In the genomic region with DNA sequence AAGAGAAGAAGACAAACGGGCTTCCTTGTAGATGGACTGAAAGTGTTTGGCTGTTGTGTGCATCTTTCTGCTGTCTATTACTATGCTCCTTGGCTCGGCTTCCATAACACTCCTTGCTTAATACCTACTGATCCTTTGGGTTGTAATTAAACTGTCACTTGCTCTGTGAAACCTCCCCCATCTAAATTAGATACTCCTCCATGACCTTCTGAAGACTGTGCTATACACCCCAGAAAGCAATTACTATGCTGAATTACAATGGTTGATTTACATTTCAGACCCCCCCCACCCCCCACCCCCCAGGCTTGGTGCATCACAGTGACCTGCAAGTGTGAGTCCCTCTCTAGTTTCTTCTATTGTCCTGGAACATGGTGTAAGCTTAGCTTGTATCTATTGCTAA, we compare ENCODE assay signal across 24 mouse cellular contexts.
DNase-seq lines count a peak whose midpoint lies in the region; ATAC-seq lines count a peak whose summit lies in the region.
"Had no signal": no experiment of that assay in that cellular context is flagged by ENCODE, and none has a peak within 500 bp of the region (broad histone marks: within the 10 kb centered on the region; RNA-seq: fewer than 3 reads in every experiment).

No protein-coding gene starts in this region.

- H3K9me3 ChIP-seq in forebrain, embryonic 11.5 days (ENCODE audit: control insufficient read depth, low read length) = no peaks in the 10 kb centered on the region
- H3K9me3 ChIP-seq in forebrain, embryonic 10.5 days = peaks cover 2% of the 10 kb centered on the region; the same call in 1 of the 2 replicates
- H3K9me3 ChIP-seq in kidney, embryonic 15.5 days (replicated peaks) = no peaks in the 10 kb centered on the region
- H3K9me3 ChIP-seq in neural tube, embryonic 12.5 days = no peaks in the 10 kb centered on the region
- H3K9me3 ChIP-seq in neural tube, embryonic 15.5 days (replicated peaks) = no peaks in the 10 kb centered on the region
- H3K9me3 ChIP-seq: embryonic facial prominence, embryonic 15.5 days; heart, embryonic 13.5 days had no signal

- H3K4me1 ChIP-seq in forebrain, embryonic 11.5 days (replicated peaks; ENCODE audit: control insufficient read depth, insufficient read depth, low read length) = no peaks in the 10 kb centered on the region
- peaks cover 18% of the 10 kb centered on the region for H3K4me1 ChIP-seq in forebrain, embryonic 10.5 days
- H3K4me1 ChIP-seq in kidney, embryonic 15.5 days = no peaks in the 10 kb centered on the region; the same call in 1 of the 2 replicates
- no peaks in the 10 kb centered on the region for H3K4me1 ChIP-seq in neural tube, embryonic 12.5 days
- H3K4me1 ChIP-seq in neural tube, embryonic 15.5 days = no peaks in the 10 kb centered on the region
- H3K4me1 ChIP-seq: embryonic facial prominence, embryonic 15.5 days; heart, embryonic 13.5 days; hindbrain, embryonic 12.5 days had no signal

- no peak for DNase-seq in forebrain, embryonic 11.5 days (ENCODE audit: low spot score)
- no peak for DNase-seq in forebrain, embryonic 10.5 days (ENCODE audit: extremely low spot score, low spot score)
- no peak for DNase-seq in kidney, postnatal 25 days
- no peak for DNase-seq in gastrocnemius, adult 8-10 months (ENCODE audit: low spot score in 2 of 2)
- DNase-seq: adrenal gland, adult 8-10 months; adrenal gland, postnatal 36 days; B cell, adult 2 months; cerebellum, adult 11 months; cerebellum, adult 8-10 months; cerebellum, postnatal 14 days; embryo, embryonic 11 days; gastrocnemius, adult 2 months; gastrocnemius, postnatal 36 days; heart, adult 11 months; heart, postnatal 4 days had no signal

- H3K27me3 ChIP-seq in forebrain, embryonic 11.5 days (ENCODE audit: control insufficient read depth, insufficient read depth, low read length) = no peaks in the 10 kb centered on the region
- no peaks in the 10 kb centered on the region for H3K27me3 ChIP-seq in forebrain, embryonic 10.5 days (ENCODE audit: poor library complexity, severe bottlenecking)
- no peaks in the 10 kb centered on the region for H3K27me3 ChIP-seq in kidney, embryonic 15.5 days
- no peaks in the 10 kb centered on the region for H3K27me3 ChIP-seq in neural tube, embryonic 12.5 days (replicated peaks)
- no peaks in the 10 kb centered on the region for H3K27me3 ChIP-seq in neural tube, embryonic 15.5 days (replicated peaks)
- H3K27me3 ChIP-seq: embryonic facial prominence, embryonic 15.5 days; heart, embryonic 13.5 days; hindbrain, embryonic 12.5 days had no signal

- H3K4me3 ChIP-seq in forebrain, embryonic 11.5 days (ENCODE audit: low read depth, low read length) = no peak overlapping the region
- H3K4me3 ChIP-seq in forebrain, embryonic 10.5 days = no peak overlapping the region
- no peak overlapping the region for H3K4me3 ChIP-seq in kidney, embryonic 15.5 days (replicated peaks)
- H3K4me3 ChIP-seq in neural tube, embryonic 12.5 days = no peak overlapping the region
- no peak overlapping the region for H3K4me3 ChIP-seq in neural tube, embryonic 15.5 days (replicated peaks)
- H3K4me3 ChIP-seq: embryonic facial prominence, embryonic 15.5 days; erythroblast, embryonic 14.5 days; gastrocnemius, adult 2 months; heart, embryonic 13.5 days; hindbrain, embryonic 12.5 days had no signal

- no peaks in the 10 kb centered on the region for H3K36me3 ChIP-seq in forebrain, embryonic 11.5 days (ENCODE audit: control insufficient read depth, insufficient read depth, low read length)
- no peaks in the 10 kb centered on the region for H3K36me3 ChIP-seq in forebrain, embryonic 10.5 days (replicated peaks)
- no peaks in the 10 kb centered on the region for H3K36me3 ChIP-seq in kidney, embryonic 15.5 days
- no peaks in the 10 kb centered on the region for H3K36me3 ChIP-seq in neural tube, embryonic 12.5 days
- no peaks in the 10 kb centered on the region for H3K36me3 ChIP-seq in neural tube, embryonic 15.5 days
- H3K36me3 ChIP-seq: embryonic facial prominence, embryonic 15.5 days; G1E; heart, embryonic 13.5 days; hindbrain, embryonic 12.5 days had no signal

- H3K9ac ChIP-seq in forebrain, embryonic 11.5 days (ENCODE audit: low read length) = no peak overlapping the region
- H3K9ac ChIP-seq in kidney, embryonic 15.5 days = no peak overlapping the region
- H3K9ac ChIP-seq in neural tube, embryonic 12.5 days = no peak overlapping the region
- H3K9ac ChIP-seq in neural tube, embryonic 15.5 days (replicated peaks) = no peak overlapping the region
- H3K9ac ChIP-seq: embryonic facial prominence, embryonic 15.5 days; heart, embryonic 13.5 days; hindbrain, embryonic 12.5 days had no signal

- 26% methylated on average over 2 of the region's 2 CpGs for WGBS in forebrain, embryonic 11.5 days
- 56% methylated on average over 2 of the region's 2 CpGs for WGBS in forebrain, embryonic 10.5 days
- 36% methylated on average over 2 of the region's 2 CpGs for WGBS in kidney, embryonic 15.5 days
- WGBS in neural tube, embryonic 12.5 days = 58% methylated on average over 2 of the region's 2 CpGs
- 59% methylated on average over 2 of the region's 2 CpGs for WGBS in neural tube, embryonic 15.5 days

- H3K4me2 ChIP-seq in forebrain, embryonic 11.5 days (ENCODE audit: low read depth, low read length, severe bottlenecking) = no peak overlapping the region
- no peak overlapping the region for H3K4me2 ChIP-seq in kidney, embryonic 15.5 days
- H3K4me2 ChIP-seq in neural tube, embryonic 12.5 days (replicated peaks) = no peak overlapping the region
- no peak overlapping the region for H3K4me2 ChIP-seq in neural tube, embryonic 15.5 days
- H3K4me2 ChIP-seq: embryonic facial prominence, embryonic 15.5 days; heart, embryonic 13.5 days; hindbrain, embryonic 12.5 days had no signal

- ATAC-seq in forebrain, embryonic 11.5 days (replicated peaks; ENCODE audit: low FRiP score) = peak; percentile 67
- peak; percentile 94 for ATAC-seq in kidney, embryonic 15.5 days (replicated peaks; ENCODE audit: low FRiP score)
- ATAC-seq in neural tube, embryonic 12.5 days (ENCODE audit: low FRiP score, low read depth) = peak; percentile 7; the same call in 1 of the 2 replicates
- ATAC-seq in neural tube, embryonic 15.5 days (ENCODE audit: low FRiP score) = no peak
- ATAC-seq: CD4-positive, CD25-positive, alpha-beta regulatory T cell, adult 4 months had no signal

- no peak overlapping the region for H3K27ac ChIP-seq in forebrain, embryonic 11.5 days (ENCODE audit: low read depth, low read length)
- H3K27ac ChIP-seq in forebrain, embryonic 10.5 days = no peak overlapping the region
- 0 out of 2 replicates have a peak overlapping the region, but pooled peaks have one; percentile 43 for H3K27ac ChIP-seq in kidney, embryonic 15.5 days
- no peak overlapping the region for H3K27ac ChIP-seq in neural tube, embryonic 12.5 days
- no peak overlapping the region for H3K27ac ChIP-seq in neural tube, embryonic 15.5 days (replicated peaks)
- H3K27ac ChIP-seq: embryonic facial prominence, embryonic 15.5 days; gastrocnemius, adult 2 months; heart, embryonic 13.5 days; hindbrain, embryonic 12.5 days had no signal
